Mouse (Mus musculus) heart, embryonic 11.5 days (tissue): Measurements from ENCODE around the gene Poc5. TPM values are rescaled to one million over a fixed set of nuclear protein-coding genes. Genes with fewer than 3 reads are reported as not detected.

ENCODE experiments used
- ATAC-seq: fragments of 200-750 bp; cut with Nextera tagmentation; replicated peaks from 2 replicates; pipeline ENCODE4 v1.8.0; 2017; ENCODE audit warnings: moderate library complexity; ENCODE audit not compliant: insufficient number of reproducible peaks, low FRiP score, low TSS enrichment
- H3K27ac ChIP-seq: fragments of 300-500 bp; sonication (generic); 2 replicates; pipeline ENCODE4 v1.5.1; 2014; ENCODE audit warnings: mild to moderate bottlenecking, low read depth, low read length
- H3K27me3 ChIP-seq: fragments of 300-500 bp; sonication (generic); 2 replicates; pipeline ENCODE4 v1.6.1; 2014; ENCODE audit warnings: mild to moderate bottlenecking, low read length, mixed read lengths; ENCODE audit not compliant: control insufficient read depth, insufficient read depth
- H3K36me3 ChIP-seq: fragments of 300-500 bp; sonication (generic); 2 replicates; pipeline ENCODE4 v1.6.1; 2014; ENCODE audit warnings: mild to moderate bottlenecking, low read length, moderate library complexity, mixed read lengths; ENCODE audit not compliant: control insufficient read depth, insufficient read depth
- H3K4me1 ChIP-seq: fragments of 300-500 bp; sonication (generic); 2 replicates; pipeline ENCODE4 v1.6.1; 2014; ENCODE audit warnings: low read length; ENCODE audit not compliant: control insufficient read depth, insufficient read depth
- H3K4me2 ChIP-seq: fragments of 300-500 bp; sonication (generic); 2 replicates; pipeline ENCODE4 v1.6.1; 2014; ENCODE audit warnings: mild to moderate bottlenecking, moderate library complexity
- H3K4me3 ChIP-seq: fragments of 300-500 bp; sonication (generic); 2 replicates; pipeline ENCODE4 v1.5.1; 2014; ENCODE audit warnings: low read depth, low read length
- H3K9ac ChIP-seq: fragments of 300-500 bp; sonication (generic); 2 replicates; pipeline ENCODE4 v1.6.1; 2014; ENCODE audit warnings: mild to moderate bottlenecking, low read depth, low read length, moderate library complexity
- H3K9me3 ChIP-seq: fragments of 300-500 bp; sonication (generic); replicated peaks from 2 replicates; pipeline ENCODE4 v1.6.1; 2016; ENCODE audit warnings: low read length; ENCODE audit not compliant: control insufficient read depth
- WGBS: fragments of 180-500 bp; shearing (Covaris S2); extraction: QIAGEN DNeasy Blood & Tissue Kit; methylation state at CpG from one replicate; pipeline ENCODE4 v1.1.7; 2014; ENCODE audit not compliant: insufficient replicate concordance; 5-methylcytosine and 5-hydroxymethylcytosine counted together
- polyA plus RNA-seq: library from polyadenylated mRNA; unstranded; fragments of >200 nt; fragmentation: Nextera tagmentation; extraction: Ambion mirVana; gene quantifications from 2 replicates; pipeline ENCODE4 v1.2.1, GENCODE M21; 2014

Gene Poc5
- polyA plus RNA-seq, 1 experiment from 2014 or later: 13.0 TPM

DNA sequence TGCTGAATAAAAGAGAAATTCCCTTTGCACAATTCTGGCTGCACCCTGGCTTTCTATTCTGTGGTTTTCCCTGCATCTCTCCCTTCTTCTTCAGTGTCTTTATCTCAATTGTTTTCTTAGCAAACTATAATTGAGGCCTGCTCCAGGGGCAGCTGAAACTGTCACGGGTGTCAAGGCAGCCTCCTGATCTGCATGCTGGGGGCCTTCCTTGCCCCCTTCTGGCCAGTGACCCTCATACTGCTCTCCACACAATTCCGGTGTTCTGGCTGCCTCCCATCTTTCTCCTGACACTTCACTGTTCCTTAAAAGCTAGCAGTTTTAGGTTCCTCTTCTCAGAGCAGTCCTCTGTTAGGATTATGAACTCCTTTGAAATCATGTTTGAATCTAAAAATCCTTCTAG lies 1.2 kb downstream of the Poc5 start:
- Histone ChIP-seq H3K4me3 (peak overlapping the region; percentile 75), H3K4me2 (peak overlapping the region; percentile 84), H3K27me3 (no peaks in the 10 kb centered on the region), H3K9me3 (no peaks in the 10 kb centered on the region), H3K27ac (no peak overlapping the region), H3K36me3 (0 out of 2 replicates have a peak, but pooled peaks cover 7% of the 10 kb centered on the region), H3K4me1 (peaks cover 10% of the 10 kb centered on the region; the same call in 1 of the 2 replicates), H3K9ac (peak overlapping the region; percentile 52; the same call in 1 of the 2 replicates)
- no peak for ATAC-seq
- WGBS: 11% methylated on average over 2 of the region's 2 CpGs

DNA sequence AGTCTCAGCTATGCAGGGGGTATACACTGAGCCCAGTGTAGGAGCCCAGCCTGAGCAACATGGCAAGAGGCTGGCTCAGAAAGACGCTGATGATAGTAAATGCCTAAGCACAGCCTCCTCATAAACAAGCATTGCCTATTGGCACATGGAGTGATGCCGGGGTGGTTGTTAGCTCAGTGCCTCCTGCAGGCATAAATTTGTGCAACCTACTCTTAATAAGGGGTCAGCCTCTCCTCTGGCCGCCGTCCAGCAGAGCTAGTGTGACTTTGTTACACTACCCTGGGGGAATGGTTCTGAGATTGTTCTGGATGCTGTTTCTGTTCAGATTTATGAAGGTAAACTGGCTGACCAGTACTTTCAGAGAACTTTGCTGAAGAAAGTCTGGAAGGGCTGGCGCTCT lies 13.2 kb downstream of the Poc5 start:
- H3K36me3 ChIP-seq: peaks cover 17% of the 10 kb centered on the region
- H3K4me2 ChIP-seq: no peak overlapping the region

GRCm38 (mm10) chr13:96405518-96405917 lies 17.4 kb downstream of the Poc5 start:
- no peak for ATAC-seq
- no peak overlapping the region for H3K9ac ChIP-seq
- H3K36me3 ChIP-seq: peaks cover 13% of the 10 kb centered on the region
- 87% methylated on average over 2 of the region's 2 CpGs for WGBS
- H3K27me3 ChIP-seq: no peaks in the 10 kb centered on the region
- no peaks in the 10 kb centered on the region for H3K4me1 ChIP-seq
- H3K27ac ChIP-seq: no peak overlapping the region
- H3K4me3 ChIP-seq: no peak overlapping the region
- no peaks in the 10 kb centered on the region for H3K9me3 ChIP-seq
- no peak overlapping the region for H3K4me2 ChIP-seq

More for the DNA sequence above, 13.2 kb downstream of the Poc5 start:
- H3K4me3 ChIP-seq: no peak overlapping the region
- H3K4me1 ChIP-seq: no peaks in the 10 kb centered on the region
- no peak overlapping the region for H3K9ac ChIP-seq
- H3K9me3 ChIP-seq: no peaks in the 10 kb centered on the region
- no peak overlapping the region for H3K27ac ChIP-seq
- no peak for ATAC-seq
- 93% methylated on average over 5 of the region's 5 CpGs for WGBS
- H3K27me3 ChIP-seq: no peaks in the 10 kb centered on the region

GRCm38 (mm10) chr13:96407040-96407439 lies 18.9 kb downstream of the Poc5 start:
- Histone ChIP-seq H3K9me3 (no peaks in the 10 kb centered on the region), H3K4me2 (no peak overlapping the region), H3K4me1 (no peaks in the 10 kb centered on the region), H3K27ac (no peak overlapping the region), H3K9ac (no peak overlapping the region), H3K4me3 (no peak overlapping the region), H3K36me3 (peaks cover 17% of the 10 kb centered on the region), H3K27me3 (no peaks in the 10 kb centered on the region)
- 71% methylated on average over 4 of the region's 4 CpGs for WGBS
- ATAC-seq: no peak

DNA sequence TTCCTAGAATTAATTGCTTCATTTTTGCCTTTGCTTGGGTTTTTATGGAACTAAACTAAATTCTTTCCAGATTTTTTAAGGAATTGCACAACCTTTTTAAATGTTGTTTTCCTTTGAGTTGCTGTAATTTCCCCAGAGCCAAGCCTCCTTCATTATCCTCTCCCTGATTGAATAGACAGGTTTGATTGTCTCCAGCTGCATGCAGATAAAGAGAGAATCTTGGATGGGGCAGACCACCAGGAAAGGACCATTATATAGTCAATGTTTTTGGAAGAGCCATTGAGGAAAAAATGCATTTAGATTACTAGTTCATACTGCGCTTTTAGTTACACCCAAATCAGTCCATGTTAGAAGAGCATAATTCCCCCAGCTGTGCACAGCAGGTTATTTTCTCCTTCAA lies 20.7 kb downstream of the Poc5 start:
- Histone ChIP-seq H3K4me2 (no peak overlapping the region), H3K27ac (no peak overlapping the region), H3K9ac (no peak overlapping the region), H3K4me3 (no peak overlapping the region), H3K36me3 (peaks cover 14% of the 10 kb centered on the region), H3K4me1 (no peaks in the 10 kb centered on the region), H3K27me3 (no peaks in the 10 kb centered on the region), H3K9me3 (no peaks in the 10 kb centered on the region)
- ATAC-seq: no peak
- WGBS: 88% methylated on average over 1 of the region's 1 CpGs

GRCm38 (mm10) chr13:96414384-96414783 lies 26.3 kb downstream of the Poc5 start:
- H3K9me3 ChIP-seq: no peaks in the 10 kb centered on the region
- H3K9ac ChIP-seq: no peak overlapping the region
- H3K27me3 ChIP-seq: no peaks in the 10 kb centered on the region
- H3K4me2 ChIP-seq: no peak overlapping the region
- no peak overlapping the region for H3K27ac ChIP-seq
- no peak overlapping the region for H3K4me3 ChIP-seq
- ATAC-seq: no peak
- no peaks in the 10 kb centered on the region for H3K4me1 ChIP-seq
- 57% methylated on average over 6 of the region's 6 CpGs for WGBS
- peaks cover 18% of the 10 kb centered on the region for H3K36me3 ChIP-seq

DNA sequence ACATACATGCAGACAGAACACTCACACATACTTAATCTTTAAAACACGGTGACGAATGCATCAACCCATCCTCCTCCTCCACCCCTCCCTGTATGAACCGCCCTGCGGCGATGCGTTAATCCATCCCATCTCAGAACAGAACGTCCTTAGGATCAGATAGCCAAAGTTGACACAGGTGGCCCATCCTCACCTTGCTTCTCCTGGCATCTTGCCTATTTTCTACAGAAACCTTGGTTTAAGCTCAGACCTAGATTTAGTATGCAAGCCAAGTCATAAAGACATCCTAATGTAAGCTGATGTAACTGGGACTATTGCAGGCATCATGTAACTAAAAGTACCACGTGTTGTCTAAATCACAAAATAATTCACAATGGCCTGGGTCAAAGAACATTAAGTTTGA lies 28.3 kb downstream of the Poc5 start:
- Histone ChIP-seq H3K27ac (no peak overlapping the region), H3K4me1 (no peaks in the 10 kb centered on the region), H3K9ac (no peak overlapping the region), H3K36me3 (peaks cover 10% of the 10 kb centered on the region), H3K4me3 (no peak overlapping the region), H3K9me3 (no peaks in the 10 kb centered on the region), H3K27me3 (no peaks in the 10 kb centered on the region), H3K4me2 (no peak overlapping the region)
- WGBS: 90% methylated on average over 8 of the region's 8 CpGs
- no peak for ATAC-seq

- no peaks in the 10 kb centered on the region for H3K9me3 ChIP-seq
- H3K9ac ChIP-seq: no peak overlapping the region
- H3K4me1 ChIP-seq: no peaks in the 10 kb centered on the region
- H3K4me3 ChIP-seq: no peak overlapping the region
- no peaks in the 10 kb centered on the region for H3K27me3 ChIP-seq
- H3K27ac ChIP-seq: no peak overlapping the region
- H3K4me2 ChIP-seq: no peak overlapping the region
- no peak for ATAC-seq
- WGBS: 85% methylated on average over 5 of the region's 5 CpGs
- peaks cover 10% of the 10 kb centered on the region for H3K36me3 ChIP-seq
Measured at GRCm38 (mm10) chr13:96417261-96417813, 29.2 kb downstream of the Poc5 start.

DNA sequence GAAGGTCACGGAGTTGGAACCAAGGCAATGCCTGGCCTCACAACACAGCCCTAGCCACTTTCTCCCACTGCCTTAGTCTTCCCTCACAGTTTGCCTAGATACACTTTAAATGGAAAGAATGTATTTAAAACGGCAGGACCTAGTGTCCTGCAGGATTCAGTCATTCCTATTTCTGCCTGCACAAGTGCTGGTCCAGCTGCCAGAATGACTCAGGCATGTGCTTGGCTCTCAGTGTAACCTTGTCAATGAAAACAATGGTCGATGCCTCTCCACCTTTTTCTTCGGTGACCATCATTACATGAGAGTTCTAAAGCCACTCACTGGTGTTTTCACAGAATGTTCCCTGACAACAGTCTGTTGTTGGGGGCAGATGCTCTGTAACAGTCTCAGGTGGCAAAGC lies 30.4 kb downstream of the Poc5 start:
- H3K9ac ChIP-seq: no peak overlapping the region
- no peaks in the 10 kb centered on the region for H3K4me1 ChIP-seq
- ATAC-seq: no peak
- H3K27me3 ChIP-seq: no peaks in the 10 kb centered on the region
- H3K9me3 ChIP-seq: no peaks in the 10 kb centered on the region
- H3K36me3 ChIP-seq: peaks cover 10% of the 10 kb centered on the region
- no peak overlapping the region for H3K27ac ChIP-seq
- no peak overlapping the region for H3K4me2 ChIP-seq
- 90% methylated on average over 4 of the region's 4 CpGs for WGBS
- no peak overlapping the region for H3K4me3 ChIP-seq
